Mouse (Mus musculus) cortical plate, adult 2 months (tissue): ENCODE results near the gene Cntnap2.

ENCODE experiments used
- CTCF ChIP-seq: fragments of 200-500 bp; IDR thresholded peaks from 2 replicates; pipeline ENCODE4 v1.5.1; 2011; ENCODE audit warnings: mild to moderate bottlenecking, control low read depth, low read length; ENCODE audit not compliant: insufficient read depth; ENCODE audit errors: extremely low read depth
- POLR2A ChIP-seq: fragments of 200-500 bp; IDR thresholded peaks from 2 replicates; pipeline ENCODE4 v1.6.1; 2011; ENCODE audit warnings: mild to moderate bottlenecking, low read length, control low read depth; ENCODE audit not compliant: insufficient read depth; ENCODE audit errors: extremely low read depth

DNA sequence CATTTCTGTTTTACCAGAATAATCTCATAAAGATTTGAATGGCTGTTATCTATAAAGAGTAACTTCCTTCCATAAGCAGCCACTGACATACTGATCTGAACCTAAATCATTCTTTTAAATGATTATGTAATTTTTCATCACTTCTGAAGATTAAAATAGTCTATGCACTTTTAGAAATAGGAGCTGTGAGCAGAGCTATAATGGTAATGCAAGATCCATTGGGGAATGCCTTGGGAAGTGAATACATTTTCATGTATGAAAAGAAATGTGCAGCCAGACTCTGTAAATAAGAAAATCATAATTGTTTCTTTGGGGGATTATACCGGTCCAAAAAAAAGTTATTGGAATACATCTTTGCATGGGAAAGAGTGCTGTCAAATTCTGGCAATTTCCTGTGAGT lies 19.7 kb upstream of the Cntnap2 start:
- TF ChIP-seq CTCF, result no peak
- no peak for TF ChIP-seq POLR2A
